Mouse (Mus musculus): ENCODE data around the gene Clcnka.

The Clcnka gene

GRCm38 (mm10) chr4:141420886-141421285, 22.4 kb upstream of the Clcnka start:
- no peak for DNase-seq

- no peak for DNase-seq
Measured at GRCm38 (mm10) chr4:141420192-141420829, 21.8 kb upstream of the Clcnka start, which contains the start of gene Hspb7. Gene Hspb7, plus strand, starts transcription at chr4:141420779.

GRCm38 (mm10) chr4:141419398-141420191, 21.1 kb upstream of the Clcnka start:
- no peak for DNase-seq

GRCm38 (mm10) chr4:141415924-141416323, 17.4 kb upstream of the Clcnka start, which contains the start of gene Clcnkb:
Gene Clcnkb, minus strand, starts transcription at chr4:141416014.
- no peak for DNase-seq

- peak in 1 of 2 experiments; percentile 28 for DNase-seq
Measured at GRCm38 (mm10) chr4:141411430-141411992, 13.0 kb upstream of the Clcnka start.

GRCm38 (mm10) chr4:141408577-141408976, 10.1 kb upstream of the Clcnka start:
- DNase-seq = no peak

GRCm38 (mm10) chr4:141406516-141407299, 8.2 kb upstream of the Clcnka start:
- DNase-seq = no peak

GRCm38 (mm10) chr4:141405314-141405622, 6.7 kb upstream of the Clcnka start:
- no peak for DNase-seq

- peak; percentile 86 to 94 for DNase-seq
Measured at GRCm38 (mm10) chr4:141404518-141405313, 6.2 kb upstream of the Clcnka start.

- DNase-seq = no peak
Measured at GRCm38 (mm10) chr4:141400171-141400570, 1.6 kb upstream of the Clcnka start.

- no peak for DNase-seq
Measured at GRCm38 (mm10) chr4:141397861-141398260, 663 bp downstream of the Clcnka start.

GRCm38 (mm10) chr4:141394751-141395150, 3.8 kb downstream of the Clcnka start:
- DNase-seq = no peak

- DNase-seq = no peak
Measured at GRCm38 (mm10) chr4:141391293-141391692, 7.2 kb downstream of the Clcnka start.

- no peak for DNase-seq
Measured at GRCm38 (mm10) chr4:141389366-141390150, 9.0 kb downstream of the Clcnka start.

- DNase-seq = no peak
Measured at GRCm38 (mm10) chr4:141387933-141388332, 10.6 kb downstream of the Clcnka start.

GRCm38 (mm10) chr4:141387093-141387784, 11.3 kb downstream of the Clcnka start:
- DNase-seq = peak; percentile 66 to 73

GRCm38 (mm10) chr4:141386150-141386549, 12.4 kb downstream of the Clcnka start:
- no peak for DNase-seq

GRCm38 (mm10) chr4:141385275-141385674, 13.2 kb downstream of the Clcnka start:
- peak; percentile 46 to 55 for DNase-seq

GRCm38 (mm10) chr4:141382406-141382805, 16.1 kb downstream of the Clcnka start:
- DNase-seq = no peak

- DNase-seq = no peak
Measured at GRCm38 (mm10) chr4:141379674-141380073, 18.9 kb downstream of the Clcnka start.

- no peak for DNase-seq
Measured at GRCm38 (mm10) chr4:141372426-141372825, 26.1 kb downstream of the Clcnka start.

All from cerebellum, postnatal 36 days (tissue).